Mouse (Mus musculus): Measurements from ENCODE around the gene Trhde.

DNA sequence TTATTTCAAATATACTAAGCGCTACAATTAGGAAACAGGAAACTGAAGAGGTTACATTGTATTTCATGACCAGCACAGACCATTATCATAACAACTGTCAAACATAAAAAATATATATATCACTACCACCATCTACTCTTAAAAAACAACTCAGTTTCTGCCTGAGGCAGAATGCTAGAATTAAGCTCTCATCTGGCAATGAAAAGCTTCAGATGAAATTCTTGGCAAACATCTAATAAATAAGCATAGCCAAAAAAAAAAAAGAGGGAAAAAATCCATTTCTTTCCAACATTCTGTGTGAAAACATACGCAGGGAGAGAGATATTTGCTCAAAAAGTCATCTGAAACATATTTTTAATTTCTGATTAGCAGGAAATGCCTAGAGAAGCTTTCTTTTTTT lies 67.0 kb downstream of the Trhde start:
- TF ChIP-seq POLR2A (IDR thresholded peaks at IDR 0.05; ENCODE audit: insufficient read depth, low read depth, low read length), result no peak
- TF ChIP-seq CTCF (IDR thresholded peaks at IDR 0.05; ENCODE audit: insufficient read depth, low read depth, low read length), result no peak

All from olfactory bulb, adult 2 months (tissue).